Mouse (Mus musculus) v-Abl transformed pro-B cells (cell line): ENCODE measurements at regions not wholly inside any gene's neighbourhood (a gene's known extent, or its start where the extent isn't known, plus 50 kb on each side); places are given as distances from the start of the nearest gene placed in this dataset.

Source experiments
- in situ Hi-C, 2 experiments: fragments of 400-800 bp; cut with MboI; formaldehyde crosslinking; loops; one replicate each; pipeline ENCODE4 v1.15.1; 2025; ENCODE audit not compliant: unreplicated experiment in 2 of 2

GRCm38 (mm10) chr14:24767964-24768363 is 281.0 kb downstream of the Rps24 start:
- in situ Hi-C loops = no loop called here

DNA sequence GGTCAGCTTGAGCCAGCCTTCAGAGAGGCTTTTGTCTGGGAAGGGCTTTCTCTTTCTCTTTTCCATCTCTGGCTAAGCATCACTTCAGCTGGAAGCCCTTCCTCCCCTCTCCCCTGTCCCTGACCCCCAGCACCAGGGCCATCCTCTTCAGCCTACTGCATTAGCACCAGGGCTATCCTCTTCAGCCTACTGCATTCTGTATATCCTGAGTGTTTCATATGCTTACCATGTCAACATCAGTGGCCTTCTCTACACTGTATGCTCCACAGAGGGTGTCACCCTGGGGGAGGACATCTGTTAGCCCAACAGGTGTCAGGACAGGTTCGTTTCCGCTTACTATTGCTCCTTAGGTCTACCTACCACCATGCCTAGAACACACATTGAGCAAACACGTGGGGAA is 282.5 kb downstream of the Rps24 start:
- in situ Hi-C loops = no loop called here

GRCm38 (mm10) chr14:24770015-24770977 is 283.4 kb downstream of the Rps24 start:
- in situ Hi-C loops = loop anchor here (10.0 kb wide), 4 partner anchors 345 to 815 kb away; partner anchors contain the start of gene Zmiz1 (in 2 of the 2)

DNA sequence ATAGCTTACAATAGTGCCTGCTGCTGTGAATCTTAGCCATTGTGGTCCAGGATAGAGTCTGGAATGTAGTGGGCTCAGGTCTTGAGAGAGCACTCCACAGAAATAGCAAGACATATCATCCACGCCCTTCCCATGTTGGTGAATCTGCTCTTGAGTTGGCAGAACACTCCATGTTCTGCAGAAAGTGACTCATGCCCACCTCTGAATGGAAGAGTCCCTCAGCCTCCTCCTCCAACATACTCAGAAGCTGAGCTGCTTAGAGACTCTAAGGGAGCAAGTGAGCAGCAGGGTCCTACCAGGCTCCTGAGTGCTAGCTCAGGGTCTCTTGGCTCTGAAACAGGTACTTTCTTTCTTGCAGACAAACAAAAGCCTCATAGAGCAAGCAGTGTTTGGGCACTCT is 284.7 kb downstream of the Rps24 start:
- in situ Hi-C loops = loop anchor here (10.0 kb wide), 4 partner anchors 343 to 813 kb away; partner anchors contain the start of gene Zmiz1 (in 2 of the 2)

DNA sequence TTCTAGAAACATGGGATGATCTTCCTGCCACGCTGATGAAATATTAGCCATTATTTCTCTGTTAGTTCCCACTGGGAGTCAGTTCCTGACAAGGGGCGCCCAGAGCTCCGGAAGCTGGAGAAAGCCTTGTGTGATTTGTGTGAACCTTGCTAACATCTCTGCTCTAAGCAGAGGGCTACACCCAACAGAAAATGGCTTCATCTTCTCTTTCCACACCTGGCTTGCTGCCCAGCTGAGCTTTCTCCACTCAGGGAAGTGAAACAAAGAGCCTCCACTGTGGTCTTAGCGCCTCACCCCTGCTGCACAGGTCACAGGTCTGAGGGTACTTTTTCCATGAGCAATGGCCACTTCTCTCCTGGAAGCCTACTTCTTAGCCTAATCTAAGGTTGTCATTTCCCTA is 285.2 kb downstream of the Rps24 start:
- in situ Hi-C loops = loop anchor here (10.0 kb wide), 4 partner anchors 343 to 813 kb away; partner anchors contain the start of gene Zmiz1 (in 2 of the 2)

DNA sequence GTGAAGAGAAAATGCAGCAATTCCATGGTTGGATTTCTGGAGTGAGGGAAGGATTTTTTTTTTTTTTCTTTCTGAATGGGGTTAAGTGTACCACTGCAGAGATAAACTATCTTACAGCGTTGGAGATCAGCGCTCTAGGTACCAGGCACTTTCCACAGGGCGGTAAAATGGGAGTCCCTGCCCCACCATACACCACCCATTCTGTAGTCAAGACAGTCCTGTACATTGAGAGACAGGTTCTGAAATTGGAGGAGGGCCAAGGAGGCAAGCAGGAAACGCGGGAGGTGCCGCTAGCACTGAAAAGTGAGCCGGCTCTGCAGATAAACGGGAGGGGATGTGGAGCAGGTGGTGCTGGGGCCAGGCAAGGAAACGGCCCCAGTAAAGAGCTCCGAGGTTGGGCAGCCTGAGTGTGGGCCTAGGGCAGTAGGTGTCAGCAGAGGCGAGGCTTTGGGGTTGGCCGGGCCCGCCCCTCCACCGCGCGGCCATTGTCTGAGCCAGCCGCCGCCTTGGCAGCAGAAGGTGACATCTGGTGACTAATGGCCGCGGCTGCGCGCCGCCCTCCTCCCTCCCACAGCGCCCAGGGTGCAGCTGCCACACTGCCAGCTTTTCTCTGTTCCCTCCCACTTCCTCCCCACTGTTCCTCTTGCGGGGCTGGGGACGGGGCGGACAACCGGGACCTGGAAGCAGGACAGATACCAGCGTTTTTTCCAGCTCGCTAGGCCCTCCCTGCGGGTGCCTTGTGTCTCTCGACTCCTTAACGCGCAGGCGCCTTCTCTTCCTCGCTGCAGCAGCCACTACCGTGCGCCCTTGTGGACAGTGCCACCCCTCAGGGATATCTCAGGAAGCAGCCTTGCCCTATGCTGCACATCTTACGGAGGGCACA is 292.1 kb downstream of the Rps24 start:
- in situ Hi-C loops = loop anchor here (10.0 kb wide), 4 partner anchors 336 to 806 kb away; partner anchors contain the start of gene Zmiz1 (in 2 of the 2)

GRCm38 (mm10) chr14:24781674-24782073 is 294.7 kb downstream of the Rps24 start:
- in situ Hi-C loops = no loop called here

DNA sequence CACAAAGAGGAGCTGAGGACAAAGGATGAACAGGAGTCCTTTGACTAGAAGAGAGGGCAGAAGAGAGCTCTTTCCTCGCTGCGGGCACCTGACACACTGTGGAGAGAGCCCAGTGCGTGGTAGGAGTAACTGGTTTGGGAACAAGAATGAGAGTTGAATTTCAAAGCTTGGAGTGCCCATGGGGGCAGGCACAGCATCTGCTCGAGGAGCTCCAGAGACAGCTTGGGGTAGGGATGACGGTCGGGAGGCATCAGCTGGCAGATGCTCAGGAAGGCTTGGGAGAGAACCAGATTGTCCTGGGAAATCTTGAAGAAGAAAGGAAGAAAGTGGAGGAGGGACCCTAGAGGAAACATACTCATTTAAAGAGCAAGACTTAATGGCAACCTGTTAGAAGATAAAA is 297.0 kb downstream of the Rps24 start:
- in situ Hi-C loops = no loop called here

- in situ Hi-C loops = no loop called here
Measured at GRCm38 (mm10) chr14:24785452-24785851, 298.5 kb downstream of the Rps24 start.

- in situ Hi-C loops = no loop called here
Measured at GRCm38 (mm10) chr14:24793375-24794285, 306.7 kb downstream of the Rps24 start.

DNA sequence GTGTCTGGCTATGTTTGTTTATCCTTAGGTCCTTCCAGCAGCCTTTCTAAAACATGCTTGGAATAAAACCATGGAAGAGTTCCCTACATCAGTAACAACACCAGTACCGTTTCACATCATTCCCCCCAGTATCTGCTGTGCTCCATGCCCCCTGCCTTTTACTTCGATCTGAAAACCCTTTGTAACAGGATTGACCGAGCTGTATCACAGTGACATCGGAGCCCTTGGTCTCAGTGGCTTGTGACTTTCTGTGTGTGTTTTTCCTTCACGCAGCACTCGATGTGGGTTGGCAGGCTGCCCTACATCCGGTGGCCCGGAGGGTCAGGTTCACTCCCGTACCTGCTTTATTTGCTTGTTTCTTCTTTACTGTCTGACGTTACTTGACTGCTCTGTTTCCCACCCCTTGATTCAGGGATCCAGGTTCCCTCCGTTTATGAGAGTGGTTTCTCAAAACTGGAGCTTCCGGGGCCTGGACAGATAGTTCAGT is 307.5 kb downstream of the Rps24 start:
- in situ Hi-C loops = no loop called here

- in situ Hi-C loops = no loop called here
Measured at GRCm38 (mm10) chr14:24797494-24797893, 310.6 kb downstream of the Rps24 start.

- in situ Hi-C loops = no loop called here
Measured at GRCm38 (mm10) chr14:24798066-24798465, 311.1 kb downstream of the Rps24 start.

GRCm38 (mm10) chr14:24803001-24803655 is 316.2 kb downstream of the Rps24 start:
- in situ Hi-C loops = no loop called here

GRCm38 (mm10) chr14:24807061-24807460 is 320.1 kb downstream of the Rps24 start:
- in situ Hi-C loops = no loop called here

- in situ Hi-C loops = no loop called here
Measured at GRCm38 (mm10) chr14:24822876-24823567, 336.1 kb downstream of the Rps24 start.

DNA sequence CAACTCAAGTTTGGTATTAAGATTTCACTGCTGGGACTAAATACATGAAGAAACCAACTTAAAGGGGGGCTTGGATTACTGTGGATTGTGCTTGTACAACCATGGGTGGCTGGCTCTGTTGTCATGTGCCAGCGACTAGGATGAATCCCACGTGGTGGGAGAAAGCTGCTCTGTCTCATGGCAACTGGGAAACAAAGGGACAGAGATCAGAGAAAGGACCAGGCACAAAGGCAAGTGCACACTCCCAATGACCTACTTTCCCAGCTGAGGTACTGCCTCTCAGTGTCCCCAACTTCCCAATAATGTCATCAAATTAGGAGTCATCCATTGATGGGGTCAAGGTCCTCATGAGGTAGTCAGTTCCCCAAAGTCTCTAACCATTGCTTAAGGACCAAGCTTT is 337.4 kb downstream of the Rps24 start:
- in situ Hi-C loops = no loop called here

GRCm38 (mm10) chr14:24825722-24826386 is 338.9 kb downstream of the Rps24 start:
- in situ Hi-C loops = no loop called here
